Mouse (Mus musculus) MEL (cell line): Measurements from ENCODE around the gene Zfp109.

Experiments
- BHLHE40 ChIP-seq: IDR thresholded peaks from 2 replicates; pipeline ENCODE4 v1.6.1; 2012; ENCODE audit warnings: low read depth, mild to moderate bottlenecking, inconsistent platforms, low read length, improper control_type of control experiment, borderline replicate concordance
- CTCF ChIP-seq, 3 experiments: IDR thresholded peaks in 2 of 3; conservative IDR thresholded peaks in 1 of 3; 2 replicates each; pipeline ENCODE4 v1.5.1; 2011 to 2012; ENCODE audit warnings: low read length in 3 of 3, low read depth in 2 of 3, mild to moderate bottlenecking in 2 of 3, improper control_type of control experiment in 1 of 3, inconsistent platforms in 1 of 3, mixed read lengths in 1 of 3, moderate library complexity in 1 of 3; ENCODE audit not compliant: control insufficient read depth in 1 of 3, insufficient read depth in 1 of 3, poor library complexity in 1 of 3, severe bottlenecking in 1 of 3
- EP300 ChIP-seq, 2 experiments: IDR thresholded peaks; 2 replicates each; pipeline ENCODE4 v1.6.1; 2011; ENCODE audit warnings: improper control_type of control experiment in 2 of 2, low read length in 2 of 2, low read depth in 1 of 2, mild to moderate bottlenecking in 1 of 2
- GATA1 ChIP-seq: IDR thresholded peaks from 2 replicates; pipeline ENCODE4 v1.6.1; 2011; ENCODE audit warnings: low read depth, low read length, improper control_type of control experiment
- JUND ChIP-seq: IDR thresholded peaks from 2 replicates; pipeline ENCODE4 v1.6.1; 2011; ENCODE audit warnings: low read depth, mild to moderate bottlenecking, improper control_type of control experiment, low read length
- MXI1 ChIP-seq: IDR thresholded peaks from 2 replicates; pipeline ENCODE4 v1.6.1; 2011; ENCODE audit warnings: mild to moderate bottlenecking, low read depth, low read length, improper control_type of control experiment
- RCOR1 ChIP-seq: IDR thresholded peaks from 2 replicates; pipeline ENCODE4 v1.6.1; 2012; ENCODE audit warnings: low read depth, mild to moderate bottlenecking, inconsistent platforms, low read length, improper control_type of control experiment
- SMC3 ChIP-seq: IDR thresholded peaks from 2 replicates; pipeline ENCODE4 v1.6.1; 2011; ENCODE audit warnings: low read depth, low read length, improper control_type of control experiment
- TCF12 ChIP-seq: IDR thresholded peaks from 2 replicates; pipeline ENCODE4 v1.6.1; 2014; ENCODE audit warnings: low read depth, mild to moderate bottlenecking, inconsistent platforms, low read length, improper control_type of control experiment, moderate library complexity
- USF1 ChIP-seq: IDR thresholded peaks from 2 replicates; pipeline ENCODE4 v1.6.1; 2014; ENCODE audit warnings: low read depth, mild to moderate bottlenecking, inconsistent platforms, low read length, improper control_type of control experiment, moderate library complexity
- ZKSCAN1 ChIP-seq: IDR thresholded peaks from 2 replicates; pipeline ENCODE4 v1.6.1; 2012; ENCODE audit warnings: low read depth, mild to moderate bottlenecking, inconsistent platforms, low read length, improper control_type of control experiment, moderate library complexity
- ZNF384 ChIP-seq: IDR thresholded peaks from 2 replicates; pipeline ENCODE4 v1.6.1; 2012; ENCODE audit warnings: low read depth, mild to moderate bottlenecking, inconsistent platforms, low read length, improper control_type of control experiment

- TF ChIP-seq ZNF384 (no peak), RCOR1 (no peak), EP300 (IDR thresholded peaks at IDR 0.05; ENCODE audit: low read depth in 1 of 2, low read length in 2 of 2) (no peak), GATA1 (no peak), USF1 (no peak), BHLHE40 (no peak), CTCF (IDR thresholded peaks at IDR 0.05 in 2 of 3, conservative IDR thresholded peaks at IDR 0.05 in 1 of 3; ENCODE audit: control insufficient read depth in 1 of 3, insufficient read depth in 1 of 3, low read depth in 2 of 3, low read length in 3 of 3, poor library complexity in 1 of 3, severe bottlenecking in 1 of 3) (no peak), TCF12 (no peak), SMC3 (no peak), MXI1 (no peak), ZKSCAN1 (no peak), JUND (no peak)
Observed at GRCm38 (mm10) chr7:24274456-24274855, 37.1 kb upstream of the Zfp109 start.
